Mouse (Mus musculus): ENCODE results near the gene Tamm41.

Gene Tamm41

DNA sequence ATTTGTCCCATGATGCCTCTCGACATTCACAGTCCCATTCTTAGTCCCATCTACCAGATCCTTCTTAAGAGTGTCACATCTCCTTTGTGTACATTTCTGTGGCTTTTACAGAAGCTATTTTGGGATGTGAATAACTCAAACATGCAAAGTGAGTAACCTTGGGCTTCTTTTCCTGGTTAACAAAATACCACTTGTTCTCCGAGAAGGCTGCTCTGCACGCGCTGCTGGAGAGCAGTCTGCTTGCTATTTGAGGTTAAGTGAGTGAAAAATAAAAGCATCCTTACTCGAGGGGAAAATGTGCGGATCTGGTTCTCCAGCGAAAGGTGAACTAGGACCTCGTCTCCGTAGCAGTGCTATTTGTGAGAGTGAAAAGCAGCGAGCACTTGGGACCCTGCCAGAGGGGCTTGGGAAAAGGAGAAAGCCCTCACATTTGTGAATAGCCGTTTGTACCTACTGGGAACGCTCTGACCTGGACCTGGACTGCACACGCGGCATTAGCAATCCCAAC lies 10.1 kb downstream of the Tamm41 start:
- no peak for DNase-seq (ENCODE audit: low read depth, low spot score)

DNA sequence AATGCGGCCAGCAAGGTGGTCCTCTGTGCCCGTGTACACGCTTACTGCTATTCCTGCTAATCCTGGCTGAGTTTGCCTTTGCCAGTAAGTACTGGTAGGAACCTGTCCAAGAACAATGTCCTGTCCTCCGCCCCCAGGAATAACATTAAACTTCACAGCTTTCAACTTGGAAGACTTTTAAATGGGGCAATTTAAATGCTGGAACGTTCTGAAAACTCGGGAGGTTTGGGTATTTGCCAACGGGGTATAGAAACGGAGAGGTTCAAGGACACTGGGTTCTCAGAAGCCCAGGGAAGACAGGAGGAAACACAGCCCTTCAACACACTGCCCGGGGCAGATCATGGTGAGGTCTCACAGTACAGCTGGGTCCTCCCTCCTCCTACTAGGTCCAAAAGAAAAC lies 14.8 kb downstream of the Tamm41 start:
- DNase-seq (ENCODE audit: low read depth, low spot score) = no peak

DNA sequence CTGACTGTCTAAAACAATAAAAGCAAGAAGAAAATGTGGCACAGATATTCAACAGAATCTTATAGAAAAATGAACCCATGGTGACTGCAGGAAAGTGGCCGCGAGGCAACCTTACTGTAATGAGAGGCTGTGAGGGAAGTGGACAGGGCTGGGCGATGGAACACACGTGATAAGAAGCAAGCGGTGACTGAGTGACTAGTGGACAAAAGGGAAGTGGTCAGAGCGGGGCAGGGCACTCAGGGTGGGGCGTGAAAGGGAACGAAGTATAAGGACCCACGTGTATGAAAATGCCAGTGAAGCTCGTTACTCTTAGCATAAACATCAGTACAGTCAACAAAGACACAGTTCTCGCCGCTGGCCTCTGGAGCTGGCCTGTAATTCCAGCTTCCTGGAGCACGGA lies 22.2 kb downstream of the Tamm41 start:
- DNase-seq (ENCODE audit: low read depth, low spot score) = no peak

DNA sequence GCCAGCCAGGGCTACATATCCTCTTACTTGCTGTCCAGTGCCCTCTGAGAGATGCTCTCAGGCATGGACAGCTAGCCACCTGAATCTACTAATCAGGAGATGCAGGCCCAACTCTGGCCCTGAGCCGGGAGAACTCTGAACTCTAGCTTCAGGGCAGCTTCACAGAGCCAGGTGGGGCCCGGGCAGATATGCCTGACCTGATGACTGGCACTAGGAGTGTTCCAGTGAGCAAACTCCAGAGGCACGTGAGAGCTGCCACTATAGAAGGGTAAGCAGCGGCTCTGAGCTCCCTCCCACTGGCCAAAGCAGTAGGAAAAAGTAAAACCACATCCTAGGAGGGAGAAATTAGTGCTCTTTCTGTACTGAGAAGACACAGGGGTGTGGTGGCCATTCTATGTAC lies 24.1 kb downstream of the Tamm41 start:
- no peak for DNase-seq (ENCODE audit: low read depth, low spot score)

DNA sequence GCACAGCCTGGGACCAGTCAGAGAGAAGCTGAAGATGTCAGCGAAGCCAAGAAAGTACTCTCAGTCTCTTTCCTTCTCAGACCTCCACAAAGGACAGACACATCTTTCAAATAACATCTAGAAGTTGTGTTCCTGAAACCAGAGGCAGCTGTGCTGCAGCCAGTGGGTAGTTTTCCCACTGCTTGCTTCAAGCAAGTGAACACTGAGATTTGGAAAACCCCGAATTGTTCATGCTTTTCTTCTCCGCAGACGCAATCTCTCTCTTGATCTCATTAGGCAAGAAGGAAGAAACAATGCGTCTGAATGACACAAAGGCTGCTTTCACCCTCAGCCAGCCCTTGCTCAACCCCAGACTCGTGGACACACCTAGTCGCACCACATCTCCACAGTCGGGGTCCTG lies 25.9 kb downstream of the Tamm41 start:
- DNase-seq (ENCODE audit: low read depth, low spot score) = no peak

DNA sequence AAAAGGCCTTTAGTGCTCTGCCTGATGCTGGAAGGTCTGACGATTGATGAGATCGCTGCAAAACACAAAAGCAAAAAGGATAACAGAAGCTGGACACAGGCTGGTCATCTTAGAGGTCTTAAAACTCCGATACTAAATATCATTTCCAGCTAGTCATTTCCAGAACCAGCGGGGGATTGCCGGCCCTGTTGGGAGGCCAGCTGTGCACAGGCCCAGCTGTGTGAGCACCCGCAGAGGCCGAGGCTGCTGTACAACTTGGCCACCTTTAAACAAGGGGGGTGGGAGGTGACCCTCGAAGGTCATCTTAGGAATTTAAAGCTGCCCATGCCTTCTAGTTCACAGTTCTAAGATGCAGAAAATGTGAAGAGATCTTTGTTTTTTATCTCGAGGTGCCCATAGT lies 26.9 kb downstream of the Tamm41 start:
- no peak for DNase-seq (ENCODE audit: low read depth, low spot score)

DNA sequence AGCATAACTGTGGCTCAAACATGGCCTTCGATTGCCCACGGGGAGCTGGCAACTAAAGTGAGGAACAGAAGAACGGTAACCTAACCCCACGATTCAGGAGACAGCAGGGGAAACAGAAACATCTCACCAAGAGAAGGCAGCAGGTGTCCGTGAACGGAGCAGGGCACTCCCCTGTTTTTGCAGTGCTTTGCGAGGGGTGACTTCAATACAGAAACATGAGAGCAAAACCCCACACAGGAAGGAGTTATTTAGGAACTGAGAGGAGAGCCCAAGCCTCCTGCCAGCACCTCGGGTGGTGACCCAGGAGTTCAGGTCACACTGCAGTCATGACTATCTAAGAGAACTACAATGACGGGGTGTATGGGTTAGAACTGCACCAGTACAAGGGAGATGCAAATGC lies 27.4 kb downstream of the Tamm41 start:
- DNase-seq (ENCODE audit: low read depth, low spot score) = no peak

DNA sequence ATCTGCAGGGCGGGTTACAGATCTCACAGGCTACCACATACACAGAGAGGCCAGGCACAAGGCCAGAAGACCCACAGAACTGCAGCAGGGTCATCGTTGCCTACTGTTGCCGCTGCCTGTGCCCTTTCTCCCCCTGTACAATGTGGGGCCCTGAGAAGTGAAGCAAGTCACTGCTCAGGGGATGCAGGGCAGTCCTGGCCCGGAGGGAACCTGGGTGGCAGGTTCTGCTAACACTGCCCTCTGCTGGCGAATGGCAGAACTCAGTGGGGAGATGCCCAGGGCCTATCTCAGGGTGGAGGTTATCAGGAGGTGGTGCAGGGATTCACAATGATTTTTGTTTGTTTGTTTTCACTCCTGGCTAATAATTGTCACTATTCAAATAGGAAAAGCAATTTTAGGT lies 29.9 kb downstream of the Tamm41 start:
- DNase-seq (ENCODE audit: low read depth, low spot score) = peak; percentile 79

DNA sequence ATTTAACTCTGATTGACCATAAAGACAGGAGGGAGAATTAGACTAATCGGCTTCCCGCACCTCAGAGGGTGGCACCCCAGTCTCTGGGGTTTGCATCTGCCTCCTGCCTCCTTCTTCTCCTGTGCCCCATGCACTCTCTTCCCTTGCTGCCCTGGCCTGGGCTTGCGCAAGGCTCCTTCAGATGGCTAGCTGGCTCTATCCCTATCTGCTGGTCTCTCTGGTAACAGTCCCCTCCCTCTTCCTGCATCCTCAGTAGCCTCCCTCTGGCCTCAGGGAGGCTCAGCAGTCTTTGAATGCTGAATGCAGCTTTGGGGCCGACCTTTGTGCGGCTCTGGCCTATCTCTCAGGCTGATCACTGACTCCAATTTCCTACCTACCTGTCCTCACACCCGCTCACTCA lies 30.7 kb downstream of the Tamm41 start:
- no peak for DNase-seq (ENCODE audit: low read depth, low spot score)

DNA sequence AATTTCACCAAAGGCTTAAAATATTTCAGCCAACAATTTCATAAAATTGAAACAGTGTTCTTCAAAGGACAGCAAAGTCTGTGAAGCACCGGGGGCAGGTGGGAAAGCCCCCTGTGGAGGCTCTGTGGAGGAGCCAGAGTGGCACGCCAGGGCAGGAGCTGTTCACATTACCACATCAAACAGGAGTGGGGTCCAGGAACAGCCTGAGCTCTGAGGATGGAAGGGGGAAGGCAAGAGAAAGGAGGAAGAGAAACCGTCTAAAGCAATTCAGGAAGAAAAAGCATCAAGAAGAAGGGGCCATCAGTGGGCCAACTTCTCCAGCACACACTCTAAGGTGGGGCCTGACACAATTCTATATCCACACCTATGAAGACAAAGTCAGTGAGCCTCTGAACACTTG lies 31.6 kb downstream of the Tamm41 start:
- no peak for DNase-seq (ENCODE audit: low read depth, low spot score)

DNA sequence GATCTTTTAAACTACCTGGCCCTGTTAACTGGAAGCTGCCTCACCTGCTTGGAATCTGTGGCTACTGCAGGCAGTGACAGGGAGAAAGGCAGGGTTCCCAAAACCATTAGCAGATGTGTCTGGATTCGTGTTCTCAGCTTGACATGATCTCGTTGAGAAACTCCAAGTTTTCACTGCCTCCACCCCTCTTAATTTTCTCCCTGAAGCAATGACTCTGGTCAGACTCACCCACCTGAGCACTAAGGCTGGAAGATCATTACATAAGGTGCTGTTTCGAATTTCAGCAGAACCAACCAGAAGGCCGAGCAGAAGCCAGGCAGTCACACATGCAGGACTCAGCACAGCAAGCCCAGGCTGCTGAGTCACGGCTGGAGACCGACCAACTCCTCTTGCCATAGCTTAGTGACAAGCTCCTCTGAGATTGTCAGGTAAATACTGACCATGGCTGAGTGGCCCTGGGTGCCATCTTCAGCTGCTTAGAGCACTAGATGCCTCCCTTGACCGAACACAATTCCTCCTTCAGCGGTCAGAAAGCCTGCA lies 32.3 kb downstream of the Tamm41 start:
- no peak for DNase-seq (ENCODE audit: low read depth, low spot score)

DNA sequence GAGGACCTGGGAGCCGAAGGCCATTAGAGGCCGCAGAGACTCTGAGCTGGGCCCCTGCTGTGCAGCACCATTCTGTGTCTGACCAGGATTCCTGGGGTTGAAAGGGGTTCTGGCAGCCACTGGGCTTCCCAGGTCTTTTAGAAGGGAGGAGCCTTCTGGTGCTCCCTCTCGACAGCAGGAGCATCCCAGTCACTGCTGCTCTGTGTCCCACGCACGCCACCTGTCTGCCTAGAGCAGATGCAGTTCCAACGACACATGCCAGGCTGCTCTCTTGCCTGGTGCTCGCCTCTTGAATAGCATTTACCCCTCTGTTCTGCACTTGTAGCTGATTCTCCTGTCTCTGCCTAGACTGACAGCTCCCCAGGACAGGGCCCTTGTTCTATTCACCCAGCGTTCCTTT lies 33.0 kb downstream of the Tamm41 start:
- DNase-seq (ENCODE audit: low read depth, low spot score) = no peak

DNA sequence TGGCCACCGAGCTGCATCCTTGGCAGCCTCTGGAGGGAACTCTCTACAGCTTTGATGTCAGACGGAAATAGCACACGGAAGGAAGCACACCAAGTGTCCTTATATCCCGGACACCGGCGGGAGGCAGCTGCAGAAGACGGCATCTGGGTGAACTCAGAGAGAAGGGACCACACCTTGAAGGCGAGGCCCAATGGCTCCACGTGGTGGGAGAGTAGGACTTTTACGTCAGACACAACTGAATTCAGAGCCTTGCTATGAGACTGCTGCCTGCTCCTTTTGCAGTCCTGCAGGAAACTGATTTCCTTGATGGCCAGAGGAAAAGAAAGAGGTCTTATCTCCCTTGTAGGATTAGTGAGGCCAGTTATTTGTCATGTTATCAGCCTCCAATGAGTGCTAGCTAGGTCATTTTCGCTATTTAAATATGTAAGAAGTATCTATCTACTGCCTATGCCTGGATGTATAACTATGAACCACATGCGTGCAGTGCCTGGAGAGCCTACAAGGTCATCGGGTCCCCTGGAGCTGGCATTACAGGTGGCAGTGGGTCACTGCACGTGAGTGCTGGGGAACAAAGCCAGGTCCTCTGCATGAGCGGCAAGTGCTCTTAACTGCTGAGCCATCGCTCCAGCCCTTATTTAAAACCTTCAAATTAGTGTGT lies 39.2 kb downstream of the Tamm41 start:
- no peak for DNase-seq (ENCODE audit: low read depth, low spot score)

DNA sequence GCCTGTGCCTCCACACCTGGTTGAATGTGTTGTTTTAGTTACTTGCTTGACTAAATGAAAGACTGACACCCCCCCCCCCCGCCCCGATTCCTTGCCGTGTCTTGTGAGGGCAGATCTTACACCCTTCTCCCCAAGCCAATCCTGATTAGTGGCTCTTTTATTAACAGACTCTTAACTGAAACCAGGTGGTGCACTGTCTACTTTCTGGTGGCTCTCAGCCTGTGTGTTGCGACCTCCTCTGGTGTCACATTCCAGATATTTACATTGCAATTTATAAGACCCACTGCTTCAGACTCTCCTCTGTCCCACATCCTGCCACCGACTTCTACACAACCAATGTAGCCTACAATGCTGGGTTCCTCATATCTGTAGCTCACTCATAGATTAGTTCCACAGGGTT lies 40.2 kb downstream of the Tamm41 start:
- DNase-seq (ENCODE audit: low read depth, low spot score) = peak; percentile 34

DNA sequence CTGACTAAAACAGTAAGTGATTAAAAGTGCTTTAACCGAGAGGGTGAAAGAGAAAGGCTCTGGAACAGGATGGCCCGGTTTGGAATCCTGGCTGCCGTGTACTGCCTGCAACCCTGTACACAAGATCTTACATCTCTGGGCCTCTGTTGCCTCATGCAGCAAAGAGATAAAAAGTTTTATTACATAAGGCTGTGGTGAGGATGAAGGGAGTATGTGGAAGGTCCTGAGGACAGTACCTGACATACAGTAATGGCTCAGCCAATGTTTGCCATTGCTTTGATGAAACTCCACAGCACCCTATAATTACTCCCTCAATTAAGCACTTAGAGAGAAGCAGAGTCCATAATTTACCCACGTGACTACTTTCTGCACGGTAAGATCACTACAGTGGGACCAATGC lies 40.8 kb downstream of the Tamm41 start:
- DNase-seq (ENCODE audit: low read depth, low spot score) = no peak

DNA sequence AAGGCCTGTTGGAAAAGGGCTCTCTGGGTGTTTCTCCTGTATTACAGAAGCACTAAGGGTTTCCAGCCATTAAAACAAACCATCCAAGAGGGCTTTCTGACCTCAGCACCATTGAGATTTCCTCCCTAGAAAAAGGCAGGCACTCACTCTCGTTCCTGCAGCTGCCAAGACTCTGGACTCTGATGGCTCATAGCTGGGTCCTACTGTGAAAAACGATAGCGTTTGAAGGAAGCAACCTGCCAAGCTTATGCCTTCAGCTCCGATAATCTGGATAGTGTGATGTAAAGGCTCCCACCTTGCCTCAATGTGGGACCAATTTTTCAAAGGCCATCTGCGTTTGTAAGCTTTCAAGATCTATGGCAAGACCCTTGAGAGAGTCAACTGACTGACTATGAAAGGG lies 43.6 kb downstream of the Tamm41 start:
- no peak for DNase-seq (ENCODE audit: low read depth, low spot score)

DNA sequence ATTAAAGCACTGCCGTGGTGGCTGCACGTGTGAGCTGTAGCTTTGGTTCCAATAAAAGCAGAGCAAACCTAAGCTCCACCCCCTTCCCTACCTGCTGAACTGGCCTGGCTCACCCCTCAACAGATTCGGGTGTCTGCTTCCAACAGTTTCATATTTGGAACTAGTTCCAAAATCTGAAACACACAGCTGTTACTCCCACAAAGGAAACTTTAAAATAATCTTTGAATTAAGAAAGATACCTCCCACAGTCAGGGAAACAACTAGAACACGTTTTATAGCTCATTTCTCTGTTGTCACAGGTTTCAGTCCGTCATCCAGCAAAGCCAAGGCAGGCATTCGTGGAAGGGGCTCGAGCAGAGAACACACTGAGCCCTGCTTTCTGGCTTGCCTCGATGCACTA lies 44.0 kb downstream of the Tamm41 start:
- no peak for DNase-seq (ENCODE audit: low read depth, low spot score)

DNA sequence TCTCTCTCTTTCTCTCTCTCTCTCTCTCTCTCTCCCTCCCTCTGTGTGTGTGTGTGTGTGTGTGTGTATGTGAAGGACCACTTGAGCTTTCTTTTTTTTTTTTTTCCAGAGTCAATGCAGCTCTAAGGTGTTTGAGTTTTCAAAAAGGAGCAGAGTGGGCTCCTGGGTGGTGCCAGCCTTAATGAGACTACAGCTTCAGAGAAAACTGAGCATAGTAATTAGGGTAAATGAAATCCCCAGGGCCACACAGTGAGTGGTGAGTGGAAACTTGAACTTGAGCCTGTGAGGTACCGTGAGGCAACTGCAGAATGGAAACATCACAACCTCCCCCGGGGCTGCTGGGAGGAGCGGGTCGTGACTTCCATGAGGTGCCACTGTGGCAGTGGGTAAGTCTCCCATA lies 45.8 kb downstream of the Tamm41 start:
- DNase-seq (ENCODE audit: low read depth, low spot score) = no peak

DNA sequence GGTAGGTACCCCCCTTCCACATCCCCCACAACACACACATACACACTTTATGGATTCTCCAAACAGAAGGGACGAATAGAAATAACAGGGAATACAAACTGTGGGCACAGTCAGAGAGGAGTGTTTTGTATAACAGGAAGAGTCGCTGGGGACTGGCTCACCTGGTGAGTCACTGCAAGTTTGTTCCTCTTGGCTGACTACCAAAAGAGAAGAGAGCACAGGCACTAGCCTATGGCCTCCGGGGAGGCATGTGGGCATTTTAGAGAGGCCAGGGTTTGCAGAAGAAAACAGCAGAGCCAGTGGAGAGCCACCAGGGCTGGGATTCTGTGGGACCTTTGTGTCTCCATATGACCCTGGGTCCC lies 49.1 kb downstream of the Tamm41 start:
- no peak for DNase-seq (ENCODE audit: low read depth, low spot score)

DNA sequence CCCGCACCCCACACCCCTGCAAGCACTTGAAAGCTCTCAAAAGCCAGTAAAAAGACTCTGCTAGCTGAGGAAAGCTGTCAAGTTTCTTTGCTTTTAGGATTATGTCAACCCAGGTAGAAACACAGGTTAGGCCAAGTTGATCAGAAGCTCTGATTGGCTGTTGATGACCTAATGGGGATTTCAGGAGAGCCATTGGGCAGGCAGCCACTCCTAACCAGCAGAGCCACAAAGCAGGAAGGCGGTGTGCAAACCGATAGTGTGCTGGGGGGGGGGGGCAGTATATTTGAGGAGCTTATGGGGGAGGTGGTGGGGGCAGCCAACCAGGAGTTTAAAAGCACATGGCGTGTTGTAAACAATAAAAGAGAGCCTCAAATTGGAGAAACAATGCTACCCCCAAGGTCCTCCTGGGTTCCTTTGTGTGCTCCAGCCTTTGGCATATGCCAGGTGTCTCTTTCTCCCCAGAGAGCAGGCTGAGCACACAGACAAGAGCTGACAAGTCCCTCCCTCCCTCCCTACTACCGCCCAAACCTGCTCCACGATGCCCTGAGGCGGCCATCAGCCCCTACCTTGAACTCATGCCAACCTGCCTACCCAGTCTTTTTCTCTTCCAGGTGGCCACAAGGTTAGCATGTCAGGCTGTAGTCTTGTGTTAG lies 49.6 kb downstream of the Tamm41 start:
- no peak for DNase-seq (ENCODE audit: low read depth, low spot score)

DNA sequence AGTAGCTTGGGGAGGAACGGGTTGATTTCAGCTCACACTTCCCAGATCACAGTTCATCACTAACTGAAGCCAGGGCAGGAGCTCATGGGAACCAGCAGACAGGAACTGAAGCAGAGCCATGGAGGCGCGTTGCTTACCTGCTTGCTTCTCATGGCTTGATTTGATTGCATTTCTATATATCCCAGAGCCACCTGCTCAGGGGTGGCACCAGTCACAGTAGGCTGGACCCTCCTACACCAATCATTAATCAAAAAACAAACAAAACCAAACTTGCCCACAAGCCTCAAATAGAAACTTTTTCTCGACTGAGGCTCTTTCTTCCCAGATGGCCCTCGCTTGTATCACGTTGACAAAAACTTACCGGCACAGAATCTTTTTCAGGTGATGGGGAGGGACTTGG lies 55.0 kb downstream of the Tamm41 start:
- DNase-seq (ENCODE audit: low read depth, low spot score) = no peak

DNA sequence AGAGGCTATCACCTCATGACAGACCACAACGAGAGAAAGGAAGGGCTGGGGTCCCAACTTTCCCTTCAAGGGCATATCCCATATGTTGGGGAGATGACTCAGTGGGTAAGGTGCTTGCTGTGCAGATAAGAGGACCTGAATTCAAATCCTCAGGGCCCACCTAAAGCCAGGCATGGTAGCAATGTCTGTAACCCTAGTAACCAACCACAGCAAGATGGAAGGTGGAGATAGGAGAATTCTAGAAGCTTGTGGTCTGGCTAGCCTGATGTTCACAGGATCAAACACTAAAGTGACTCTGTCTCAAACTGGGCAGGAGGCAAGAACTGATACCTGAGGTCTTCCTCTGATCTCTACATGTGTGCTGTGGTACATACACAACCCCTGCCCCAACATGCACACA lies 58.0 kb downstream of the Tamm41 start:
- no peak for DNase-seq (ENCODE audit: low read depth, low spot score)

DNA sequence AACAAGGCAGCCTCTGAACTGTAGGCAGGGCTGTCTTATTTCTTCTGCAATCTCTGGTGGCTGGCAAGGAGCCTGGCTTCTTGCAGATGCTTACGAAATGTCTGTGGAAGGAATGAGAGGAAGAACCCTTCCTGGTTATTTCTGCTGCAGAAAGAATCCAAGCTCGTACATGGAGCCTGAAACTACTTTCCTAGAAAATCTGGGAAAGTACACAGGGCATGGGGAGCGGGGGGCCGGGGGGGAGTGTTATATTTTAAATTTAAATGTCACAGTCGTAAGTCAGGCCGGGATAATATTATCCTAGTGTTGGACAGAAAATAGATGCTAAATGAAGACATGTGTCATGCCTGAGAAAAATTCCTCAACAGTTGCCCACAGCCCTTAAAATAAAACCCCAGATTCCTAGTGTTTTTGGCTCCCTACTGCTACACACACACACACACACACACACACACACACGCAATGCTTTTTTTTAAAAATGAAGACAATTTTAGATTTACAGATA lies 60.7 kb downstream of the Tamm41 start:
- DNase-seq (ENCODE audit: low read depth, low spot score) = no peak
